ENCODE assay signal across 8 mouse cellular contexts in the genomic region with DNA sequence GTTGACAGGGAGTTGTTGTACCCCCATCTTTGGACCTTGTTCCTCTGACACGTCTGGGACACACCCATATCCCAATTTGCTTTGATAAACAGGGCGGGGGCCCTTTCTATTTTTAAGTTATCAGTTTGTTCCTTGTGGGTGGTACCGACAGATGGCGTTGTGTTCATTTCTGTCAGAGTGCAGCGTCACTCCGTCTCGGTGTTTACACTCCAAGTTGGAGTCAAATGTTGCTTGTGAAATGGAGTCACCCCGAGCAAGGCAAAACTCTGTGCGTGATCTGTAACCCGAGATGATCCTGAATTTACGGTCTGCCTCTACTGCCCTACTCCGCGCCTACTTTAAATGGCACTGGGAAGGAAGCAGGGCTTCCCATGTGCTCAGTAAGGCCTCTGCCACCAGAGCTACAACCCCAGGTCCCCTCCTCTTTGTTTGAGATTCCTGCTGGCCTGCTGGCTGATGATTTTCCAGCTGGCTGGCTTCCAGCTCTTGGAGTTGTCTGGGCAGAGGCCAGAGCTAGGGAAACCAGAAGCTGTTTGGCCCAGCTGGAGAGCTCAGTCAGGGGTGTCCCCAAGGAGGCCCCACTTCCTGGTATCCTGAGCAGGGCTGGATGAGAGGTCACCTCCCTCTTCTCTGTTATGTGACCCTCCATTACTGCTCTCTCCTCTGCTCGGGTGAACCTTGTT. TPM values are rescaled to one million over a fixed set of nuclear protein-coding genes. Genes with fewer than 3 reads are reported as not detected.
DNase-seq lines count a peak whose midpoint lies in the region; ATAC-seq lines count a peak whose summit lies in the region.

No protein-coding gene starts in this region.

- peak overlapping the region; percentile 78 for H3K27ac ChIP-seq in hindbrain, embryonic 13.5 days

- H3K4me1 ChIP-seq in hindbrain, embryonic 13.5 days (replicated peaks) = peaks cover 16% of the 10 kb centered on the region

- peak; percentile 26 for DNase-seq in cerebellum, adult 9-10 months
- peak; percentile 69 to 79 for DNase-seq in cerebellum, postnatal 14 days
- DNase-seq in gastrocnemius, adult 18-20 months (ENCODE audit: low spot score) = peak; percentile 90
- DNase-seq in left cerebral cortex, postnatal 4 days = peak; percentile 84
- DNase-seq in mesoderm, embryonic 11.5 days (ENCODE audit: low read depth, low spot score) = peak; percentile 75
- peak; percentile 50 to 65 for DNase-seq in spleen, postnatal 14 days (ENCODE audit: low spot score in 2 of 2)

- no peaks in the 10 kb centered on the region for H3K36me3 ChIP-seq in hindbrain, embryonic 13.5 days

- intact Hi-C loops in left cerebral cortex, postnatal 4 days (cut with DNase I) = no loop called here

- ATAC-seq in cerebellum, adult (ENCODE audit: insufficient number of reproducible peaks, low FRiP score, low TSS enrichment) = no peak
- ATAC-seq in hindbrain, embryonic 13.5 days (ENCODE audit: low FRiP score) = peak; percentile 87

- 22% methylated on average over 14 of the region's 14 CpGs for WGBS in hindbrain, embryonic 13.5 days

- H3K9me3 ChIP-seq in hindbrain, embryonic 13.5 days = no peaks in the 10 kb centered on the region

- peak overlapping the region; percentile 26; the same call in 1 of the 2 replicates for H3K4me2 ChIP-seq in hindbrain, embryonic 13.5 days

- no peak overlapping the region for H3K4me3 ChIP-seq in hindbrain, embryonic 13.5 days

- no peak overlapping the region; the same call in 1 of the 2 replicates for H3K9ac ChIP-seq in hindbrain, embryonic 13.5 days

- no peaks in the 10 kb centered on the region for H3K27me3 ChIP-seq in hindbrain, embryonic 13.5 days

RNA-seq across cellular contexts. Expression of a gene that starts 13.1 kb away (rescaled TPM):
- not detected for total RNA-seq in gastrocnemius, adult 18-20 months (2021)
- 0.19 TPM in 1 of 2 replicates, not detected in the other for polyA plus RNA-seq in hindbrain, embryonic 13.5 days (2015; fragmentation: Nextera tagmentation; extraction: Ambion mirVana)
- total RNA-seq in left cerebral cortex, postnatal 4 days (2021) = not detected

RNA-seq across cellular contexts. Expression of a gene that starts 15.4 kb away (rescaled TPM):
- not detected for total RNA-seq in gastrocnemius, adult 18-20 months (2021)
- 0.31 and 0.57 TPM in 2 replicates for polyA plus RNA-seq in hindbrain, embryonic 13.5 days (2015; fragmentation: Nextera tagmentation; extraction: Ambion mirVana)
- 1 to 10 TPM; 3.0 to 6.7 TPM for total RNA-seq in left cerebral cortex, postnatal 4 days (2021)

RNA-seq across cellular contexts. Expression of a gene that starts 21.2 kb away (rescaled TPM):
- total RNA-seq in gastrocnemius, adult 18-20 months (2021) = 10 to 100 TPM; 37.1 to 42.1 TPM
- polyA plus RNA-seq in hindbrain, embryonic 13.5 days (2015; fragmentation: Nextera tagmentation; extraction: Ambion mirVana) = 96.0 and 96.7 TPM in 2 replicates
- 100 to 1,000 TPM in 1 of 2 experiments, 10 to 100 TPM in 1; 99.1 to 109 TPM for total RNA-seq in left cerebral cortex, postnatal 4 days (2021)

Comparison
In these comparisons a context has a peak if more than half of its experiments do, and no peak if none do; other contexts are left out.
1. DNase-seq: peak in every context shown above with its lines; median percentile 90 in gastrocnemius, adult 18-20 months; 84 in left cerebral cortex, postnatal 4 days; 75 in mesoderm, embryonic 11.5 days; 74 in cerebellum, postnatal 14 days; 58 in spleen, postnatal 14 days; 26 in cerebellum, adult 9-10 months.
2. RNA of a gene that starts 15.4 kb away (total RNA-seq): 3.0 to 6.7 TPM in left cerebral cortex, postnatal 4 days; not detected in gastrocnemius, adult 18-20 months; every median in the first group is over 4 times any median in the second.